Mouse (Mus musculus) monocyte, adult 5-6 weeks (primary cell): ENCODE measurements around the gene Trappc2. TPM values are rescaled to one million over a fixed set of nuclear protein-coding genes. Genes with fewer than 3 reads are reported as not detected.

Experiments used
- total RNA-seq: library from RNA; stranded (forward); fragments of 200-1000, 200-491, 200-594 nt; gene quantifications from 3 replicates; pipeline ENCODE4 v1.2.3, GENCODE M21; 2017

Gene Trappc2
- total RNA-seq, 1 experiment from 2014 or later = 11.4 TPM

Other genes with a start within 250 kb of the Trappc2 start
- gene Gpm6b, start 201.7 kb upstream of the Trappc2 start, total RNA-seq = 0.97 TPM in 1 of 3 replicates, not detected in the others
- gene Ofd1, start 130 bp downstream of the Trappc2 start, total RNA-seq = 9.7 to 16.6 TPM (median 15.2 TPM) in 3 replicates
- 49.2 to 66.6 TPM (median 56.3 TPM) in 3 replicates for gene Rab9, start 39.3 kb downstream of the Trappc2 start, total RNA-seq
- gene Tceanc, start 78.0 kb downstream of the Trappc2 start, total RNA-seq = 6.0 to 12.6 TPM (median 7.4 TPM) in 3 replicates
- not detected in 3 replicates for gene Egfl6, start 145.1 kb downstream of the Trappc2 start, total RNA-seq